Mouse (Mus musculus) CH12.LX (cell line): ENCODE measurements around the gene Actl10. TPM values are rescaled to one million over a fixed set of nuclear protein-coding genes. Genes with fewer than 3 reads are reported as not detected.

Experiments
- DNase-seq: peaks from one replicate; pipeline ENCODE4 v3.0.0-alpha.2; 2013; ENCODE audit errors: extremely low read depth
- H3K27ac ChIP-seq: 2 replicates; pipeline ENCODE4 v1.5.1; 2012; ENCODE audit warnings: low read depth, mild to moderate bottlenecking, control low read depth, moderate library complexity; ENCODE audit not compliant: insufficient read depth
- H3K27me3 ChIP-seq: replicated peaks from 2 replicates; pipeline ENCODE3; 2012; ENCODE audit warnings: inconsistent platforms
- H3K36me3 ChIP-seq, 2 experiments: replicated peaks in 1 of 2; 2 replicates each; pipeline versions ENCODE3 to v1.6.1; 2012; ENCODE audit warnings: inconsistent platforms in 1 of 2, low read length in 1 of 2, mild to moderate bottlenecking in 1 of 2, mixed read lengths in 1 of 2, moderate library complexity in 1 of 2; ENCODE audit not compliant: control insufficient read depth in 1 of 2, insufficient read depth in 1 of 2
- H3K4me1 ChIP-seq, 2 experiments: 2 replicates each; pipeline ENCODE4 v1.6.1; 2012; ENCODE audit warnings: inconsistent platforms in 1 of 2, moderate library complexity in 1 of 2; ENCODE audit not compliant: insufficient read depth in 2 of 2, control insufficient read depth in 1 of 2
- H3K4me2 ChIP-seq: 2 replicates; pipeline ENCODE4 v1.6.1; 2012; ENCODE audit warnings: low read depth, mild to moderate bottlenecking, control low read depth; ENCODE audit not compliant: poor library complexity, insufficient read depth, severe bottlenecking
- H3K4me3 ChIP-seq, 3 experiments: fragments of 150-350 bp in 1 of 3; sonication (generic) in 1 of 3; replicated peaks in 1 of 3; 2 replicates each; pipeline versions ENCODE3 to v1.5.1; 2011 to 2012; ENCODE audit warnings: low read depth in 2 of 3, low read length in 2 of 3, mild to moderate bottlenecking in 2 of 3, moderate library complexity in 2 of 3, control low read depth in 1 of 3, improper control_type of control experiment in 1 of 3, inconsistent platforms in 1 of 3, mixed read lengths in 1 of 3; ENCODE audit not compliant: poor library complexity in 1 of 3
- H3K79me2 ChIP-seq: replicated peaks from 2 replicates; pipeline ENCODE4 v1.6.1; 2012; ENCODE audit warnings: mild to moderate bottlenecking, moderate library complexity; ENCODE audit not compliant: control insufficient read depth, poor library complexity, insufficient read depth, severe bottlenecking; ENCODE audit errors: extremely low read depth
- H3K9ac ChIP-seq: 2 replicates; pipeline ENCODE4 v1.6.1; 2012; ENCODE audit warnings: low read depth, mild to moderate bottlenecking, control low read depth, moderate library complexity; ENCODE audit not compliant: insufficient read depth
- H3K9me3 ChIP-seq: replicated peaks from 2 replicates; pipeline ENCODE3; 2012; ENCODE audit warnings: low read length, inconsistent platforms, mixed read lengths
- CHD1 ChIP-seq: IDR thresholded peaks from 2 replicates; pipeline ENCODE4 v1.6.1; 2012; ENCODE audit warnings: low read depth, low read length, improper control_type of control experiment, inconsistent platforms
- CTCF ChIP-seq, 2 experiments: IDR thresholded peaks in 1 of 2; conservative IDR thresholded peaks in 1 of 2; 2 replicates each; pipeline ENCODE4 v1.5.1; 2011 to 2012; ENCODE audit warnings: low read depth in 2 of 2, low read length in 2 of 2, improper control_type of control experiment in 1 of 2, inconsistent platforms in 1 of 2, mild to moderate bottlenecking in 1 of 2, moderate library complexity in 1 of 2
- E2F4 ChIP-seq: IDR thresholded peaks from 2 replicates; pipeline ENCODE4 v1.6.1; 2011; ENCODE audit warnings: low read depth, low read length, improper control_type of control experiment; ENCODE audit not compliant: insufficient replicate concordance
- ELF1 ChIP-seq: IDR thresholded peaks from 2 replicates; pipeline ENCODE4 v1.6.1; 2014; ENCODE audit warnings: low read depth, mild to moderate bottlenecking, inconsistent platforms, low read length, improper control_type of control experiment
- EP300 ChIP-seq: IDR thresholded peaks from 2 replicates; pipeline ENCODE4 v1.6.1; 2011; ENCODE audit warnings: low read length, improper control_type of control experiment
- ETS1 ChIP-seq: conservative IDR thresholded peaks from 2 replicates; pipeline ENCODE4 v1.6.1; 2012; ENCODE audit warnings: low read depth, mild to moderate bottlenecking, inconsistent platforms, low read length, improper control_type of control experiment, moderate library complexity
- GABPA ChIP-seq: IDR thresholded peaks from 2 replicates; pipeline ENCODE4 v1.6.1; 2012; ENCODE audit warnings: low read depth, low read length, improper control_type of control experiment, inconsistent platforms; ENCODE audit not compliant: insufficient replicate concordance
- HCFC1 ChIP-seq: IDR thresholded peaks from 2 replicates; pipeline ENCODE4 v1.6.1; 2012; ENCODE audit warnings: low read depth, mild to moderate bottlenecking, inconsistent platforms, low read length, improper control_type of control experiment
- IRF4 ChIP-seq: IDR thresholded peaks from 2 replicates; pipeline ENCODE4 v1.6.1; 2014; ENCODE audit warnings: low read depth, mild to moderate bottlenecking, inconsistent platforms, low read length, improper control_type of control experiment
- JUND ChIP-seq: conservative IDR thresholded peaks from 2 replicates; pipeline ENCODE4 v1.6.1; 2011; ENCODE audit warnings: low read depth, low read length, improper control_type of control experiment
- KAT2A ChIP-seq: IDR thresholded peaks from 2 replicates; pipeline ENCODE4 v1.6.1; 2012; ENCODE audit warnings: low read length, improper control_type of control experiment, inconsistent platforms; ENCODE audit not compliant: insufficient replicate concordance
- MAFK ChIP-seq: IDR thresholded peaks from 2 replicates; pipeline ENCODE4 v1.6.1; 2011; ENCODE audit warnings: low read length, improper control_type of control experiment; ENCODE audit not compliant: insufficient replicate concordance
- MAX ChIP-seq: IDR thresholded peaks from 2 replicates; pipeline ENCODE4 v1.6.1; 2011; ENCODE audit warnings: low read length, improper control_type of control experiment
- MAZ ChIP-seq: IDR thresholded peaks from 2 replicates; pipeline ENCODE4 v1.6.1; 2012; ENCODE audit warnings: low read depth, mild to moderate bottlenecking, inconsistent platforms, low read length, improper control_type of control experiment, moderate library complexity
- MEF2A ChIP-seq: IDR thresholded peaks from 2 replicates; pipeline ENCODE4 v1.6.1; 2014; ENCODE audit warnings: low read depth, mild to moderate bottlenecking, inconsistent platforms, low read length, improper control_type of control experiment, borderline replicate concordance
- MXI1 ChIP-seq: IDR thresholded peaks from 2 replicates; pipeline ENCODE4 v1.6.1; 2011; ENCODE audit warnings: mild to moderate bottlenecking, low read depth, low read length, improper control_type of control experiment
- MYC ChIP-seq: IDR thresholded peaks from 2 replicates; pipeline ENCODE4 v1.6.1; 2011; ENCODE audit warnings: low read depth, mild to moderate bottlenecking, improper control_type of control experiment, low read length
- NELFE ChIP-seq: IDR thresholded peaks from 2 replicates; pipeline ENCODE4 v1.6.1; 2011; ENCODE audit warnings: low read depth, low read length, improper control_type of control experiment
- NRF1 ChIP-seq: IDR thresholded peaks from 2 replicates; pipeline ENCODE4 v1.6.1; 2014; ENCODE audit warnings: low read depth, mild to moderate bottlenecking, inconsistent platforms, low read length, improper control_type of control experiment, moderate library complexity
- POLR2A ChIP-seq: IDR thresholded peaks from 2 replicates; pipeline ENCODE4 v1.6.1; 2011; ENCODE audit warnings: low read depth, mild to moderate bottlenecking, improper control_type of control experiment, low read length
- POLR2AphosphoS2 ChIP-seq: IDR thresholded peaks from 2 replicates; pipeline ENCODE4 v1.6.1; 2011; ENCODE audit warnings: low read depth, low read length, improper control_type of control experiment
- RCOR1 ChIP-seq: conservative IDR thresholded peaks from 2 replicates; pipeline ENCODE4 v1.6.1; 2012; ENCODE audit warnings: low read depth, mild to moderate bottlenecking, inconsistent platforms, low read length, improper control_type of control experiment
- SIN3A ChIP-seq: IDR thresholded peaks from 2 replicates; pipeline ENCODE4 v1.6.1; 2012; ENCODE audit warnings: low read length, improper control_type of control experiment, inconsistent platforms
- SMC3 ChIP-seq: IDR thresholded peaks from 2 replicates; pipeline ENCODE4 v1.6.1; 2011; ENCODE audit warnings: low read depth, low read length, improper control_type of control experiment
- TBP ChIP-seq: conservative IDR thresholded peaks from 2 replicates; pipeline ENCODE4 v1.6.1; 2011; ENCODE audit warnings: low read depth, low read length, improper control_type of control experiment
- UBTF ChIP-seq: IDR thresholded peaks from 2 replicates; pipeline ENCODE4 v1.6.1; 2012; ENCODE audit warnings: low read depth, mild to moderate bottlenecking, inconsistent platforms, low read length, improper control_type of control experiment, moderate library complexity
- USF1 ChIP-seq: IDR thresholded peaks from 2 replicates; pipeline ENCODE4 v1.6.1; 2014; ENCODE audit warnings: low read depth, mild to moderate bottlenecking, inconsistent platforms, low read length, improper control_type of control experiment
- ZKSCAN1 ChIP-seq: IDR thresholded peaks from 2 replicates; pipeline ENCODE4 v1.6.1; 2012; ENCODE audit warnings: low read depth, inconsistent platforms, low read length, improper control_type of control experiment, borderline replicate concordance
- ZNF384 ChIP-seq: IDR thresholded peaks from 2 replicates; pipeline ENCODE4 v1.6.1; 2012; ENCODE audit warnings: low read depth, low read length, improper control_type of control experiment, inconsistent platforms
- dilution Hi-C: fragments of 300-500 bp; cut with MboI; formaldehyde crosslinking; loops from 2 replicates; pipeline ENCODE4 v1.14.3; 2020; ENCODE audit warnings: low sequenced_read_pairs; ENCODE audit not compliant: extremely low pct_unique_long_range_greater_than_20kb, extremely low pct_ligation_motif_present
- in situ Hi-C: fragments of 300-500 bp; cut with MboI; formaldehyde crosslinking; loops from 3 replicates; pipeline ENCODE4 v1.14.3; 2019; ENCODE audit warnings: low sequenced_read_pairs, low pct_ligation_motif_present, low pct_unique_long_range_greater_than_20kb, mixed read lengths
- polyA plus RNA-seq: library from polyadenylated mRNA; unstranded; fragments of >175 nt; gene quantifications from 2 replicates; pipeline ENCODE4 v1.2.1, GENCODE M21; 2012; ENCODE audit warnings: low read depth; ENCODE audit not compliant: insufficient read length
- total RNA-seq, 2 experiments: library from RNA; depleted of rRNA; stranded (reverse); fragments of 300-350 nt in 1 of 2; fragments of >200 nt in 1 of 2; gene quantifications; 2 replicates each; pipeline ENCODE4 v1.2.3; 2012 to 2014

The Actl10 gene
- total and polyA plus RNA-seq, 3 experiments: 0.20 to 0.25 TPM; not detected in 1

- no peak overlapping the region for H3K9ac ChIP-seq
- TF ChIP-seq MAX (no peak), MAFK (no peak), NELFE (no peak), E2F4 (no peak), ELF1 (no peak), HCFC1 (no peak), IRF4 (no peak), POLR2AphosphoS2 (no peak), CTCF (conservative IDR thresholded peaks at IDR 0.05 in 1 of 2, IDR thresholded peaks at IDR 0.05 in 1 of 2; ENCODE audit: low read depth in 2 of 2, low read length in 2 of 2) (no peak), MXI1 (no peak), ZKSCAN1 (no peak), RCOR1 (no peak), SIN3A (no peak), KAT2A (no peak), UBTF (no peak), POLR2A (no peak), ETS1 (no peak), EP300 (no peak), TBP (no peak), JUND (no peak)
- dilution Hi-C loops: no loop called here
- peaks cover 29 to 74% of the 10 kb centered on the region in 2 experiments for H3K36me3 ChIP-seq
- H3K4me1 ChIP-seq: no peaks in the 10 kb centered on the region
- no peaks in the 10 kb centered on the region for H3K79me2 ChIP-seq
- H3K27me3 ChIP-seq: no peaks in the 10 kb centered on the region
- in situ Hi-C loops: no loop called here
- H3K9me3 ChIP-seq: no peaks in the 10 kb centered on the region
- H3K4me3 ChIP-seq: no peak overlapping the region
- H3K4me2 ChIP-seq: no peak overlapping the region
- DNase-seq: no peak
- H3K27ac ChIP-seq: no peak overlapping the region
Observed at GRCm38 (mm10) chr2:154525285-154525684, 26.3 kb upstream of the Actl10 start.

GRCm38 (mm10) chr2:154526531-154526930 is 25.0 kb upstream of the Actl10 start:
- H3K4me2 ChIP-seq: no peak overlapping the region
- H3K9ac ChIP-seq: no peak overlapping the region
- H3K36me3 ChIP-seq: peaks cover 36 to 77% of the 10 kb centered on the region in 2 experiments
- TF ChIP-seq CHD1 (no peak), SIN3A (no peak), MYC (no peak), IRF4 (no peak), SMC3 (no peak), EP300 (no peak), NRF1 (no peak), ETS1 (no peak), GABPA (no peak), USF1 (no peak), MAZ (no peak), MEF2A (no peak), JUND (no peak), MXI1 (no peak), ZNF384 (no peak), ELF1 (no peak)
- TF ChIP-seq, all 38 proteins: peak for 0
- DNase-seq: no peak
- Histone ChIP-seq H3K4me3 (no peak overlapping the region), H3K79me2 (no peaks in the 10 kb centered on the region), H3K27me3 (no peaks in the 10 kb centered on the region), H3K9me3 (no peaks in the 10 kb centered on the region), H3K4me1 (no peaks in the 10 kb centered on the region), H3K27ac (no peak overlapping the region)
- in situ Hi-C loops (no loop called here), dilution Hi-C loops (no loop called here)
